Mouse (Mus musculus) CD8-positive naive resting alpha-beta T cell, adult 2 months (primary cell): Measurements from ENCODE around the gene Zbtb32.

Experiments used
- DNase-seq, 2 experiments: peaks; one replicate each; pipeline ENCODE4 v3.0.0; 2022; ENCODE audit warnings: low read depth in 2 of 2, low spot score in 2 of 2

Gene Zbtb32

GRCm38 (mm10) chr7:30602583-30602982, 3.9 kb upstream of the Zbtb32 start:
- DNase-seq, result no peak

GRCm38 (mm10) chr7:30600651-30601050, 1.9 kb upstream of the Zbtb32 start:
- DNase-seq, result no peak

GRCm38 (mm10) chr7:30599933-30600353, 1.2 kb upstream of the Zbtb32 start:
- peak in 1 of 2 experiments; percentile 14 for DNase-seq

GRCm38 (mm10) chr7:30596811-30597210, 1.9 kb downstream of the Zbtb32 start:
- no peak for DNase-seq

- no peak for DNase-seq
Observed at GRCm38 (mm10) chr7:30596093-30596492, 2.6 kb downstream of the Zbtb32 start.

GRCm38 (mm10) chr7:30594510-30595024, 4.1 kb downstream of the Zbtb32 start:
- DNase-seq, result no peak

GRCm38 (mm10) chr7:30593579-30594509, 4.9 kb downstream of the Zbtb32 start:
- no peak for DNase-seq

GRCm38 (mm10) chr7:30592772-30593423, 5.8 kb downstream of the Zbtb32 start:
- no peak for DNase-seq

GRCm38 (mm10) chr7:30591605-30591951, 7.1 kb downstream of the Zbtb32 start:
- no peak for DNase-seq

- no peak for DNase-seq
Observed at GRCm38 (mm10) chr7:30590927-30591604, 7.6 kb downstream of the Zbtb32 start.

- peak; percentile 59 to 72 for DNase-seq
Observed at GRCm38 (mm10) chr7:30589435-30590301, 9.0 kb downstream of the Zbtb32 start.

GRCm38 (mm10) chr7:30588676-30589434, 9.9 kb downstream of the Zbtb32 start, which contains the start of gene Kmt2b:
Kmt2b (minus strand) TSS chr7:30588726.
- DNase-seq, result peak; percentile 76 to 81

- DNase-seq, result peak; percentile 40 to 45
Observed at GRCm38 (mm10) chr7:30587842-30588667, 10.7 kb downstream of the Zbtb32 start.

GRCm38 (mm10) chr7:30586455-30587020, 12.2 kb downstream of the Zbtb32 start:
- DNase-seq, result no peak

- no peak for DNase-seq
Observed at GRCm38 (mm10) chr7:30585170-30585569, 13.5 kb downstream of the Zbtb32 start.

- no peak for DNase-seq
Observed at GRCm38 (mm10) chr7:30584339-30584738, 14.4 kb downstream of the Zbtb32 start.

GRCm38 (mm10) chr7:30581547-30581946, 17.2 kb downstream of the Zbtb32 start:
- no peak for DNase-seq

- DNase-seq, result no peak
Observed at GRCm38 (mm10) chr7:30579950-30580349, 18.8 kb downstream of the Zbtb32 start.

- DNase-seq, result no peak
Observed at GRCm38 (mm10) chr7:30572969-30573368, 25.7 kb downstream of the Zbtb32 start.
